Mouse (Mus musculus) lung, embryonic 15.5 days (tissue): Measurements from ENCODE around the gene Frmd4a. TPM values are rescaled to one million over a fixed set of nuclear protein-coding genes. Genes with fewer than 3 reads are reported as not detected.

Source experiments
- ATAC-seq: fragments of 200-750 bp; cut with Nextera tagmentation; 2 replicates; pipeline ENCODE4 v1.8.0; 2017; ENCODE audit warnings: moderate number of reproducible peaks, borderline replicate concordance; ENCODE audit not compliant: low FRiP score, low TSS enrichment; ENCODE audit errors: extremely low read depth
- H3K27ac ChIP-seq: fragments of 300-500 bp; sonication (generic); 2 replicates; pipeline ENCODE4 v1.5.1; 2015; ENCODE audit warnings: moderate library complexity, mild to moderate bottlenecking, inconsistent platforms
- H3K27me3 ChIP-seq: fragments of 300-500 bp; sonication (generic); 2 replicates; pipeline ENCODE4 v1.6.1; 2015; ENCODE audit warnings: inconsistent platforms
- H3K36me3 ChIP-seq: fragments of 300-500 bp; sonication (generic); 2 replicates; pipeline ENCODE4 v1.6.1; 2015; ENCODE audit warnings: inconsistent platforms
- H3K4me1 ChIP-seq: fragments of 300-500 bp; sonication (generic); 2 replicates; pipeline ENCODE4 v1.6.1; 2015; ENCODE audit warnings: inconsistent platforms
- H3K4me2 ChIP-seq: fragments of 300-500 bp; sonication (generic); 2 replicates; pipeline ENCODE4 v1.6.1; 2015; ENCODE audit warnings: inconsistent platforms, mild to moderate bottlenecking, moderate library complexity
- H3K4me3 ChIP-seq: fragments of 300-500 bp; sonication (generic); 2 replicates; pipeline ENCODE4 v1.5.1; 2015; ENCODE audit warnings: mild to moderate bottlenecking, inconsistent platforms
- H3K9ac ChIP-seq: fragments of 300-500 bp; sonication (generic); 2 replicates; pipeline ENCODE4 v1.6.1; 2015; ENCODE audit warnings: inconsistent platforms
- H3K9me3 ChIP-seq: fragments of 300-500 bp; sonication (generic); 2 replicates; pipeline ENCODE4 v1.6.1; 2016; ENCODE audit warnings: inconsistent platforms
- WGBS: fragments of 180-500 bp; shearing (Covaris S2); methylation state at CpG from one replicate; pipeline ENCODE4 v1.1.7; 2015; 5-methylcytosine and 5-hydroxymethylcytosine counted together
- polyA plus RNA-seq: library from polyadenylated mRNA; unstranded; fragments of >200 nt; fragmentation: Nextera tagmentation; extraction: Ambion mirVana; gene quantifications from 2 replicates; pipeline ENCODE4 v1.2.1, GENCODE M21; 2015

Frmd4a gene
- polyA plus RNA-seq = 26.9 and 33.5 TPM in 2 replicates

DNA sequence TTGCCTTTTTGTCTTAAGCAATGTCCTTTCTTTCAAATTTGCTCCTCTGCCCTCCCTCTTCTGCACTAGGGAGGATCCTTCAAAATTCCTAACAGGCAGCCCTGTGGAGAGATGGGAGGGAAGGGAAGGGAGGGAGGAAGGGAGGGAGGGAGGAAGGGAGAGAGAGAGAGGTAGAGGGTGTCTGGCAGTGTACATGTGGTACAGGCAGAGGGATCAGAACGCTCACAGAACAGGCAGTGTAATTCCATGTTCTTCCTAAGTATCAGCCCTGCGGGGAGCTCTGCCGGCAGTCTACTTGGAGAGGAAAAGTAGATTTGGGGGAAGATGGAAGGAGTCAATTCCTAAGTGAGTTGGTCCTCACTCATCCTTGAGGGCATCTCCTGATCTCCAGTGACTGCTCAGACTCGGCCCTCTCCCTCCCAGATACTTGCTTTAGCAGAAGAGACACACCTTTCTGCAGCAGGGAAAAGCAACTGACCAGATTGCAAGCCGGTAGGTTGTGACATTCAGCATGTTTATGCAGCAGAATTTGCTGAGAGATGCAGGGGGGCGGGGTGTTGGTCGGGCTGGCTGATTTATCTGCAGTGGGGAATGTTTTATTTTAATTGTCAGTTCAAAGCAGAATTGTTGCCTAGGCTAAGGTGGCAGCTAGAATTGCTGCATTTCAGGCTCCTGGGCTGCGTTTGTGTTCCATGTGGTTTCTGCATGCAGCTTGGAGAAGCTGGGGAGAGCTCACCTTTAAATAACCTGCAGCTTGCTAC is at the start of gene Frmd4a:
TSS of gene Frmd4a (plus strand) at position 190 of the 761 bp plus-strand sequence.
- no peak within 1 kb of the TSS for H3K4me3 ChIP-seq
- ATAC-seq = no peak
- no peaks in the 10 kb centered on the region for H3K9me3 ChIP-seq
- H3K4me1 ChIP-seq = peaks cover 3% of the 10 kb centered on the region; the same call in 1 of the 2 replicates
- no peaks in the 10 kb centered on the region for H3K27me3 ChIP-seq
- WGBS = 22% methylated on average over 8 of the region's 8 CpGs
- H3K9ac ChIP-seq = no peak within 1 kb of the TSS
- no peak within 1 kb of the TSS for H3K4me2 ChIP-seq
- H3K36me3 ChIP-seq = no peaks in the 10 kb centered on the region
- H3K27ac ChIP-seq = no peak within 1 kb of the TSS

DNA sequence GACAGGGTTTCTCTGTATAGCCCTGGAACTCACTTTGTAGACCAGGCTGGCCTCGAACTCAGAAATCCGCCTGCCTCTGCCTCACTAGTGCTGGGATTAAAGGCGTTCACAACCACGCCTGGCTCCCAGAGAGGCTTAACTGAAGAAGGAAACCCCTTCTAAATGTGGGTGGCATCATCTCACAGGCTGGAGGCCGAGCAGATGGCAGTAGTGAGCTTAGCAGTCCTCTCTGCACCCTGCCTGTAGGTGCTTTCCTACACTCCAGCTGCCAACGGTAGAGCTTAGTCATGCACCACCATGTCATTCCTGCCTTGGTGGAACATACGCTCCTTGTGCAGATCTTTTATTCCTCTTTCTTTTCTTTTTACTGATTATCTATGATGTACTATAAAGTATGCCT is 28.6 kb upstream of the Frmd4a start:
- Histone ChIP-seq H3K4me3 (no peak overlapping the region), H3K4me2 (no peak overlapping the region), H3K27ac (no peak overlapping the region), H3K9ac (no peak overlapping the region), H3K27me3 (no peaks in the 10 kb centered on the region), H3K9me3 (no peaks in the 10 kb centered on the region), H3K36me3 (no peaks in the 10 kb centered on the region), H3K4me1 (no peaks in the 10 kb centered on the region)
- no peak for ATAC-seq
- 82% methylated on average over 7 of the region's 7 CpGs for WGBS

DNA sequence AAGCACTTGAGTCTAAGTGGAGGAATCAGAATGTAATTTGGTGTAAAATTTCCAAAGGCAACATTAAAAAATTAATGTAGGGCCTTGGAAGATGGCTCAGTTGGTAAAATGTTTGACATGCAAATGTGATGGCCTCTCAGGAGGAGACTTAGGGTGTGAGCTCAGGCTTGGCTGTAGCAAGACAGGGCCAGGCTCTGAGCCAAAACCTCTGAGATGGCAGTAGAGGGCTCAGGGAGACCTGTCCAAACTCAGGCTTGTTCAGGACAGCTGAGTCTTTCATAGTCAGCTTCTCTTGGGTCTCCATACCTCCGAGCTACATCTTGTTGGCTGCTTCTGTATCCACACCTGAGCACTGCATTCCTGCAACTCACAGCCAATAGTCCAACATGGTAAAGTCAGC is 27.1 kb upstream of the Frmd4a start:
- no peak overlapping the region for H3K9ac ChIP-seq
- H3K27me3 ChIP-seq = no peaks in the 10 kb centered on the region
- no peaks in the 10 kb centered on the region for H3K36me3 ChIP-seq
- no peaks in the 10 kb centered on the region for H3K4me1 ChIP-seq
- no peaks in the 10 kb centered on the region for H3K9me3 ChIP-seq
- WGBS = 86% methylated on average over 1 of the region's 1 CpGs
- H3K4me3 ChIP-seq = no peak overlapping the region
- no peak for ATAC-seq
- no peak overlapping the region for H3K4me2 ChIP-seq
- H3K27ac ChIP-seq = no peak overlapping the region

DNA sequence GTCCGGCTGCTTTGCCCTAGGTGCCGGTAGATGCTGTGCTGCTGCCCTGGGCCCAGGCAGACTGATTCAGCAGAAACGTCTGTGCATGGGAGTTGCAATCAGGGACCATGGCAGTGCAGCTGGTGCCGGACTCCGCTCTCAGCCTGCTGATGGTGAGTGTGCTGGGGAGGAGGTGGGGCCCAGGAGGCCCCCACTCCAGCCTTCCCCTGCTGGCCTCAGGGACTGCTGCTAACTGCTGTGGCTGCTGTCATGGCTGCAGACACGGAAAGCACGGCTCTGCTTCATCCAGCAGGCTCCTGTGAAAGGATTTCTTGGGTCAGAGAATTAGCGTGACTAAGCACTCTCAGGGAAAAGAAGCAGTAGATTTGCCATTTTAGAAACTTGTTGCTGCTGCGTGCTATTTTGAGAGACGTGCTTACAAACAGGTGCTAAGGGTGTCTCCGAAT is 937 bp downstream of the Frmd4a start:
- H3K4me3 ChIP-seq = no peak overlapping the region
- no peaks in the 10 kb centered on the region for H3K9me3 ChIP-seq
- no peak for ATAC-seq

DNA sequence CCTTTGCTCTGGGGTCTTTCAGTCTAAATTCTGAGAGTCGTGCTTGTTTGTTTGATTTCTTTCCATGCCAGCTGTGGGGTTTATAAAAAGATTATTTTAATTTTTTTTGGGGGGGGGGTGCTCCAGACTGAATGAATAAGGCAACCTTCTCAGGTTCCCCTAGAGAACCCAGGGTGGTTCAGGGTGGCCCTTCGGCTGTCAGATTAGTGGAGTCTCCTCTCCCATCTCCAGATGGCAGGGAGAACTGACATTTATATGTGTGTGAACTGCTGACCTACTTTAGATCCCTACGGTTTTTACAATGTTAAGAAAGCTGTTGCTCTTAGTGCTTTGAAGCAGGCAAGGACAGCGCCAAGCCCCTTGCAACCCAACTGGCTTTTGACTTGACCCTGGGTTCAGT is 1.4 kb downstream of the Frmd4a start:
- H3K36me3 ChIP-seq = no peaks in the 10 kb centered on the region
- H3K9me3 ChIP-seq = no peaks in the 10 kb centered on the region
- no peak overlapping the region for H3K9ac ChIP-seq
- H3K4me1 ChIP-seq = peaks cover 3% of the 10 kb centered on the region; the same call in 1 of the 2 replicates
- H3K4me2 ChIP-seq = no peak overlapping the region
- no peak overlapping the region for H3K4me3 ChIP-seq
- 52% methylated on average over 4 of the region's 4 CpGs for WGBS
- ATAC-seq = no peak
- H3K27me3 ChIP-seq = no peaks in the 10 kb centered on the region
- H3K27ac ChIP-seq = no peak overlapping the region

More for the DNA sequence above, 937 bp downstream of the Frmd4a start:
- Histone ChIP-seq H3K27me3 (no peaks in the 10 kb centered on the region), H3K36me3 (no peaks in the 10 kb centered on the region), H3K4me1 (peaks cover 3% of the 10 kb centered on the region; the same call in 1 of the 2 replicates), H3K27ac (no peak overlapping the region), H3K4me2 (no peak overlapping the region), H3K9ac (no peak overlapping the region)
- WGBS = 36% methylated on average over 11 of the region's 11 CpGs

DNA sequence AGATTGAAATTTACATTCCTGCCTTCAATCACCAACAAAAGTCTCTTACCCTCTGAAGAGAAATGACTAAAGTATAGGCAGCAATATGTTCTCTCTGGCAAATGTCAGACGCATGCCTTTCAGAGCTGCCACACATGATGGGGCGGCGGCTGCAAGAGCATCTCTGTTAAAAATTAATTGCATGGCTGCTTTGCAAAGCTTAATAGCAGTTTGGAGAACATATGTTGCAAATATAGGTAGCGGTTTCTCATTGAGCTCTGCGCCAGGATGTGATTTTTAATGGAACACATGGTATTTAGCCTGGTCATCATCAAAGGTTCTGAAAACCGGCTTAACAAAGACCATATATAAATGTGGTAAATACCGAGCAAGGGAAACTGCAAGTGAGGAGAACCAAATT is 7.4 kb downstream of the Frmd4a start:
- Histone ChIP-seq H3K4me2 (no peak overlapping the region), H3K9ac (no peak overlapping the region), H3K4me1 (no peaks in the 10 kb centered on the region), H3K36me3 (no peaks in the 10 kb centered on the region), H3K27me3 (no peaks in the 10 kb centered on the region), H3K9me3 (no peaks in the 10 kb centered on the region), H3K27ac (no peak overlapping the region), H3K4me3 (no peak overlapping the region)
- no peak for ATAC-seq
- WGBS = 79% methylated on average over 7 of the region's 7 CpGs

DNA sequence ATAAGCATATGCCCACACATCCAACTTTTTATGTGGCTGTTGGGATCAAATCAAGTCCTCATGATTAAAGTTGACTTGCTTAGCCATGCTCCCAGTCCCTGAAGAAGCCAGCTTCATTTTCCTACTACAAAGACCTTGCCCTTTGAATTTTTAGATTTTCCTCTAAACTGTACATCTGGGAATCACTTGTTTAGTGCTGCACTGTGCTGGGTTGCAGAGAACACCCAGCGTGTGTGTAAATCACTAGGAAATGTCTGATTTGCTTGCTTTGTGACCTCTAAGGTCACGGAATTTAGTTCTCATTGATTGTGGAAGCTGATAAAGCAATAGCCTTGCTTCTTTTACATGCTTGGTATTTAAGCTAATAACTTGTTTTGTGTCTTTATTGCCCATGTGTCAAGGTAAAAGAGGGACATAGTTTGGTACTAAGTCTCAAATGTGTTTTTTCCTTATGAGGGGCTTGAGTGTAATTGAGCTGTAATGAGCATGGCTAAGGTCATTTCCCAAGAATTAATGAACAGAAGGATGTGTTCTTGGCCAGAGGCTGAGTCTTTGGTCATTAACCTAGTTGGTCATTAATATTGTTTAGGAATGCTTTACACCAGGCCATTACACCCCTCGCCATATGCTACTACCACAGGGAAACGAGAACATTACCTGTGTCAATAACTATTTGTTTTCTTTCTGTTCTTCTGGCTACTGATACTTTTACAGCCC is 11.7 kb downstream of the Frmd4a start:
- Histone ChIP-seq H3K36me3 (no peaks in the 10 kb centered on the region), H3K9me3 (no peaks in the 10 kb centered on the region), H3K27me3 (no peaks in the 10 kb centered on the region), H3K27ac (no peak overlapping the region), H3K9ac (no peak overlapping the region), H3K4me3 (no peak overlapping the region), H3K4me2 (no peak overlapping the region), H3K4me1 (no peaks in the 10 kb centered on the region)
- WGBS = 69% methylated on average over 4 of the region's 4 CpGs
- ATAC-seq = no peak

DNA sequence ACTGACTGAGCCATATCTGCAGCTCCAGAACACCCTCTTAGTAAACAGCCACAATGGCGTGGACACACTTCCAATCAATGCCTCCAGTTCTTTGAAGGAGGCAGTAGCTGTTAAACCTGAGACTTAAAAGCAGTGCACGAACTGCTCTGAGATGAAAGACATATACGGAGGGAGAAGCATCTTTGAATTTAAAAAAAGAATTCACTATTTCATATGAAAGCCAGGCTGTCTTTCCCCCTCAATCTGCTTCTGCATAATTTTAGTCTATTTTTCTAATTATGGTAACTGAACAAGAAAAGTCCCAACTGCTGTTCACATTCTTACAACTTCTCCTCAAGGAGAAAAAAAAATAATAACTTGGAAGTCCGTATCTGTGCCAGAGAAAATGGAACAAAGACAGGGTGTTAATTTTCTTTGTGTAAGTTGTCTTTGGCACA is 18.7 kb downstream of the Frmd4a start:
- no peak overlapping the region for H3K9ac ChIP-seq
- ATAC-seq = no peak
- WGBS = 76% methylated on average over 4 of the region's 4 CpGs
- H3K4me3 ChIP-seq = no peak overlapping the region
- no peaks in the 10 kb centered on the region for H3K4me1 ChIP-seq
- H3K27me3 ChIP-seq = no peaks in the 10 kb centered on the region
- H3K9me3 ChIP-seq = no peaks in the 10 kb centered on the region
- H3K4me2 ChIP-seq = no peak overlapping the region
- no peaks in the 10 kb centered on the region for H3K36me3 ChIP-seq
- no peak overlapping the region for H3K27ac ChIP-seq

DNA sequence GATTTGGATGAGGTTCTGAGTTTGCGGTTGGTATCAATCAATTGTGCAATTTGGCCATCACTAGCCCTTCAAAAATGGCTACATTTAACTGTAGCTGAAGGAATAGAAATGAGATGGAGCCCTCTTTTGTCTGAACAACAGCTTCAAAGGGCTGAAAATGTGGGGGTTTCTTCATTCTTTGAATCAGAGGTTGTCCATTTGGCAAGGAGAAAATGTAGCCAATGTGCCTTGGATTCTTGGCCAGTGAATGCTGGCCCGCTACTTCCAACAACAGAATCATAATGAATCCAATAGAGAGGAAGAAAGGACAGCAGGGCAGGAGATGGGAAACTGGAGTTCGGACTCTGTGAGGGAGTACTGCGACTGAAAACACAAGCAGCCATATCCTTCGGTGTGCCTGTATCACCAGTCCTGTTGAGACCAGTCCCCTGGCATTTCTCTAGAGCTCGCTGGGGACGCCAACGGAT is 19.2 kb downstream of the Frmd4a start:
- H3K36me3 ChIP-seq = no peaks in the 10 kb centered on the region
- H3K27ac ChIP-seq = no peak overlapping the region
- no peak overlapping the region for H3K4me2 ChIP-seq
- no peaks in the 10 kb centered on the region for H3K4me1 ChIP-seq
- ATAC-seq = no peak
- no peaks in the 10 kb centered on the region for H3K27me3 ChIP-seq
- no peaks in the 10 kb centered on the region for H3K9me3 ChIP-seq
- WGBS = 84% methylated on average over 8 of the region's 8 CpGs
- H3K4me3 ChIP-seq = no peak overlapping the region
- H3K9ac ChIP-seq = no peak overlapping the region

DNA sequence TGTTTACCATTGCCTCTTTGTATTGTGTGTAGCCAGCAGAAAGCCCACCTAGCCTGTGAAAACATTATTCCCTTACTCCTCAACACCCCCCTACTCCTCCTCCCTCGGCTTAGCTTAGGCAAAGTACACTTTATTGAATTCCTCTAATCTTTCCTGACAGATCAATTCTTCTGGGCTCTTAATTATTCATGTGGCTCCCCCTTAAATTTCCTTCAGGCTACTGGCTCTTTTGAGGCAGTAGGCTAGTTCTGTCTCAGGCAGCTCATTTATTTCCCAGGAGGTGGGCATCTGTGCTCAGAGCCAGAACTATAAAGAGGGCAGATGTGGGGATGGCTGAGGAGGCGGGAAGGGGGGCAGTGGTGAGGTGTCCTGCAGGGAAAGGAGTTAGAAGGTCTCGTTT is 24.5 kb downstream of the Frmd4a start:
- no peaks in the 10 kb centered on the region for H3K36me3 ChIP-seq
- H3K9ac ChIP-seq = no peak overlapping the region
- H3K9me3 ChIP-seq = no peaks in the 10 kb centered on the region
- no peaks in the 10 kb centered on the region for H3K27me3 ChIP-seq
- no peaks in the 10 kb centered on the region for H3K4me1 ChIP-seq
- no peak overlapping the region for H3K4me3 ChIP-seq
- H3K27ac ChIP-seq = no peak overlapping the region
- H3K4me2 ChIP-seq = no peak overlapping the region
- no peak for ATAC-seq
- 39% methylated on average over 3 of the region's 3 CpGs for WGBS

DNA sequence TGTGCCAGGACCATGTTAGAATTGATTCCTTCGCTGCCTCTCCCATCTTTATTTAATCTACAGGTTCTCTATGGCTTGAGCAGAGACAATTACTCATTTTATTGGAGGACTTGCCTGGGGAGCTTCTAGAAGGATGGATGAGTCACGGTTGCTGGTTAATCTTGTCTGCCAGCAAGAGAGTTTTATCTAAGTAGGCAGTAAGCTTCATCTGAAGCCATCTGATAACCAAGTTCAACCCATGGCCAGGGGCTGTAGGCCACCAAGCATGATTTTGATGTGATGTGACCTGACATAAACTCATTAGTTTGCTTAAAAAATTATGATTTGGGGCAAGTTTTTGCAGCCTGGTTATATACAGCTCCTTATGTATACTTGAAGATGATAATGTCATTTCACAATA is 38.0 kb downstream of the Frmd4a start:
- no peak overlapping the region for H3K9ac ChIP-seq
- WGBS = 65% methylated on average over 2 of the region's 2 CpGs
- H3K27me3 ChIP-seq = no peaks in the 10 kb centered on the region
- no peak overlapping the region for H3K4me3 ChIP-seq
- H3K4me2 ChIP-seq = no peak overlapping the region
- no peak overlapping the region for H3K27ac ChIP-seq
- no peak for ATAC-seq
- no peaks in the 10 kb centered on the region for H3K9me3 ChIP-seq
- H3K4me1 ChIP-seq = no peaks in the 10 kb centered on the region
- H3K36me3 ChIP-seq = no peaks in the 10 kb centered on the region

DNA sequence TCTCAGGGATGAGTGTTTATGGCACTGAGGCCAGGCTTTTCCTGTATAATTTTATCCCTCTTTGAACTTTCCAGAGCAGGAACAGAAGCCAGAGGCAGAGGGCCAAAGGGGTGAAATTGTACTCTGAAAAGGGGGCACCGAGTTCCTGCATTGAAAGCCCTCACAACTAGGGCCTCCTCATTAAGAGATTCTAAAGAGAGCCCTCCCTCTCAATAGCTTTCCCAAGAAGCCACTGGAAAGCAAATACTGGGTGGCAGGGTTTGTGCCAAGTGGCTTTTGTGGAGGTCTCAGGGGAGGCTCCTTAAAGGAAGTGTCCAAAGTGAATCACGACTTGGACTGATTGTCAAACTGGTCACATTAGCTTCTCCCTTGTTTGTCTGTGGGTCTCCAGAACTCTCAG is 43.2 kb downstream of the Frmd4a start:
- Histone ChIP-seq H3K9me3 (no peaks in the 10 kb centered on the region), H3K27ac (no peak overlapping the region), H3K9ac (no peak overlapping the region), H3K4me2 (no peak overlapping the region), H3K4me1 (no peaks in the 10 kb centered on the region), H3K36me3 (no peaks in the 10 kb centered on the region), H3K27me3 (no peaks in the 10 kb centered on the region), H3K4me3 (no peak overlapping the region)
- no peak for ATAC-seq
- WGBS = 44% methylated on average over 2 of the region's 2 CpGs
